Mouse (Mus musculus) limb, embryonic 11.5 days (tissue): Measurements from ENCODE around the gene Maml3. TPM values are rescaled to one million over a fixed set of nuclear protein-coding genes. Genes with fewer than 3 reads are reported as not detected.

Experiments used
- ATAC-seq: fragments of 200-750 bp; cut with Nextera tagmentation; 2 replicates; pipeline ENCODE4 v1.8.0; 2017; ENCODE audit warnings: low read depth; ENCODE audit not compliant: insufficient number of reproducible peaks, low FRiP score, low TSS enrichment
- DNase-seq: peaks from one replicate; pipeline ENCODE4 v3.0.0-alpha.2; 2015; ENCODE audit warnings: low spot score
- H3K27ac ChIP-seq: fragments of 300-500 bp; sonication (generic); replicated peaks from 2 replicates; pipeline ENCODE4 v1.5.1; 2014; ENCODE audit warnings: low read depth, mild to moderate bottlenecking, low read length
- H3K27me3 ChIP-seq: fragments of 300-500 bp; sonication (generic); 2 replicates; pipeline ENCODE4 v1.6.1; 2014; ENCODE audit warnings: mild to moderate bottlenecking, low read length, mixed read lengths; ENCODE audit not compliant: control insufficient read depth, insufficient read depth
- H3K36me3 ChIP-seq: fragments of 300-500 bp; sonication (generic); 2 replicates; pipeline ENCODE4 v1.6.1; 2014; ENCODE audit warnings: mild to moderate bottlenecking, low read length, moderate library complexity, mixed read lengths; ENCODE audit not compliant: control insufficient read depth, insufficient read depth
- H3K4me1 ChIP-seq: fragments of 300-500 bp; sonication (generic); 2 replicates; pipeline ENCODE4 v1.6.1; 2014; ENCODE audit warnings: low read length, mixed read lengths; ENCODE audit not compliant: control insufficient read depth, insufficient read depth
- H3K4me2 ChIP-seq: fragments of 300-500 bp; sonication (generic); 2 replicates; pipeline ENCODE4 v1.6.1; 2014; ENCODE audit warnings: low read depth, mild to moderate bottlenecking, moderate library complexity; ENCODE audit not compliant: severe bottlenecking
- H3K4me3 ChIP-seq: fragments of 300-500 bp; sonication (generic); 2 replicates; pipeline ENCODE4 v1.5.1; 2014; ENCODE audit warnings: low read depth, low read length
- H3K9ac ChIP-seq: fragments of 300-500 bp; sonication (generic); 2 replicates; pipeline ENCODE4 v1.6.1; 2014; ENCODE audit warnings: mild to moderate bottlenecking, low read length
- H3K9me3 ChIP-seq: fragments of 300-500 bp; sonication (generic); 2 replicates; pipeline ENCODE4 v1.6.1; 2016; ENCODE audit warnings: low read length; ENCODE audit not compliant: control insufficient read depth
- WGBS: fragments of 180-500 bp; shearing (Covaris S2); extraction: QIAGEN DNeasy Blood & Tissue Kit; methylation state at CpG from one replicate; pipeline ENCODE4 v1.1.7; 2014; 5-methylcytosine and 5-hydroxymethylcytosine counted together
- polyA plus RNA-seq: library from polyadenylated mRNA; unstranded; fragments of >200 nt; fragmentation: Nextera tagmentation; extraction: Ambion mirVana; gene quantifications from 2 replicates; pipeline ENCODE4 v1.2.1, GENCODE M21; 2014

Gene Maml3
- polyA plus RNA-seq, 1 experiment from 2014 or later: 4.3 TPM

- H3K36me3 ChIP-seq: no peaks in the 10 kb centered on the region
- DNase-seq (no peak), ATAC-seq (no peak)
- no peak overlapping the region for H3K27ac ChIP-seq
- H3K27me3 ChIP-seq: no peaks in the 10 kb centered on the region
- H3K4me1 ChIP-seq: peaks cover 2% of the 10 kb centered on the region; the same call in 1 of the 2 replicates
- H3K9ac ChIP-seq: no peak overlapping the region
- WGBS: 75% methylated on average over 6 of the region's 6 CpGs
- H3K4me3 ChIP-seq: no peak overlapping the region
- no peak overlapping the region for H3K4me2 ChIP-seq
- no peaks in the 10 kb centered on the region for H3K9me3 ChIP-seq
Observed at GRCm38 (mm10) chr3:51869980-51870379, 234.9 kb downstream of the Maml3 start.

GRCm38 (mm10) chr3:51868857-51869256, 236.0 kb downstream of the Maml3 start:
- DNase-seq (no peak), ATAC-seq (no peak)
- WGBS: 62% methylated on average over 5 of the region's 5 CpGs
- Histone ChIP-seq H3K4me1 (peaks cover 2% of the 10 kb centered on the region; the same call in 1 of the 2 replicates), H3K9ac (no peak overlapping the region), H3K9me3 (no peaks in the 10 kb centered on the region), H3K36me3 (no peaks in the 10 kb centered on the region), H3K4me2 (no peak overlapping the region), H3K27me3 (no peaks in the 10 kb centered on the region), H3K4me3 (no peak overlapping the region), H3K27ac (no peak overlapping the region)

- Histone ChIP-seq H3K4me1 (no peaks in the 10 kb centered on the region), H3K9ac (no peak overlapping the region), H3K4me2 (no peak overlapping the region), H3K4me3 (no peak overlapping the region), H3K9me3 (no peaks in the 10 kb centered on the region), H3K27ac (no peak overlapping the region), H3K27me3 (no peaks in the 10 kb centered on the region), H3K36me3 (no peaks in the 10 kb centered on the region)
- ATAC-seq: no peak
- 91% methylated on average over 5 of the region's 5 CpGs for WGBS
- DNase-seq: no peak
Observed at GRCm38 (mm10) chr3:51866446-51866845, 238.4 kb downstream of the Maml3 start.

GRCm38 (mm10) chr3:51861631-51862030, 243.2 kb downstream of the Maml3 start:
- 92% methylated on average over 9 of the region's 9 CpGs for WGBS

GRCm38 (mm10) chr3:51860458-51860857, 244.4 kb downstream of the Maml3 start:
- no peak overlapping the region for H3K4me2 ChIP-seq
- H3K4me3 ChIP-seq: no peak overlapping the region
- WGBS: 84% methylated on average over 7 of the region's 7 CpGs
- peaks cover 6% of the 10 kb centered on the region; the same call in 1 of the 2 replicates for H3K4me1 ChIP-seq
- no peak overlapping the region for H3K27ac ChIP-seq
- no peaks in the 10 kb centered on the region for H3K27me3 ChIP-seq
- no peak overlapping the region for H3K9ac ChIP-seq
- DNase-seq (no peak), ATAC-seq (no peak)
- H3K36me3 ChIP-seq: 0 out of 2 replicates have a peak, but pooled peaks cover 2% of the 10 kb centered on the region
- H3K9me3 ChIP-seq: no peaks in the 10 kb centered on the region

More at GRCm38 (mm10) chr3:51861631-51862030, 243.2 kb downstream of the Maml3 start:
- Histone ChIP-seq H3K4me3 (no peak overlapping the region), H3K4me1 (peaks cover 6% of the 10 kb centered on the region; the same call in 1 of the 2 replicates), H3K36me3 (no peaks in the 10 kb centered on the region), H3K4me2 (no peak overlapping the region), H3K9me3 (no peaks in the 10 kb centered on the region), H3K27me3 (no peaks in the 10 kb centered on the region), H3K9ac (no peak overlapping the region), H3K27ac (no peak overlapping the region)
- no peak for DNase-seq
- ATAC-seq: no peak

- DNase-seq (no peak), ATAC-seq (no peak)
- no peak overlapping the region for H3K9ac ChIP-seq
- H3K9me3 ChIP-seq: no peaks in the 10 kb centered on the region
- H3K4me2 ChIP-seq: no peak overlapping the region
- WGBS: 51% methylated on average over 2 of the region's 2 CpGs
- 0 out of 2 replicates have a peak, but pooled peaks cover 2% of the 10 kb centered on the region for H3K36me3 ChIP-seq
- peaks cover 6% of the 10 kb centered on the region; the same call in 1 of the 2 replicates for H3K4me1 ChIP-seq
- no peaks in the 10 kb centered on the region for H3K27me3 ChIP-seq
- no peak overlapping the region for H3K4me3 ChIP-seq
- no peak overlapping the region for H3K27ac ChIP-seq
Observed at GRCm38 (mm10) chr3:51859208-51859607, 245.7 kb downstream of the Maml3 start.

GRCm38 (mm10) chr3:51854152-51854551, 250.7 kb downstream of the Maml3 start:
- DNase-seq: no peak
- no peak overlapping the region for H3K27ac ChIP-seq
- WGBS: 74% methylated on average over 10 of the region's 10 CpGs

GRCm38 (mm10) chr3:51853610-51854009, 251.3 kb downstream of the Maml3 start:
- H3K4me3 ChIP-seq: no peak overlapping the region
- H3K9ac ChIP-seq: no peak overlapping the region
- WGBS: 89% methylated on average over 7 of the region's 7 CpGs
- H3K27me3 ChIP-seq: no peaks in the 10 kb centered on the region
- 0 out of 2 replicates have a peak, but pooled peaks cover 2% of the 10 kb centered on the region for H3K36me3 ChIP-seq
- no peak for ATAC-seq
- no peak overlapping the region for H3K4me2 ChIP-seq
- no peaks in the 10 kb centered on the region for H3K4me1 ChIP-seq
- no peak for DNase-seq
- no peak overlapping the region for H3K27ac ChIP-seq
- H3K9me3 ChIP-seq: no peaks in the 10 kb centered on the region

More at GRCm38 (mm10) chr3:51854152-51854551, 250.7 kb downstream of the Maml3 start:
- no peak overlapping the region for H3K4me2 ChIP-seq
- H3K27me3 ChIP-seq: no peaks in the 10 kb centered on the region
- H3K4me3 ChIP-seq: no peak overlapping the region
- H3K36me3 ChIP-seq: 0 out of 2 replicates have a peak, but pooled peaks cover 2% of the 10 kb centered on the region
- H3K9ac ChIP-seq: no peak overlapping the region
- no peaks in the 10 kb centered on the region for H3K9me3 ChIP-seq
- ATAC-seq: no peak
- H3K4me1 ChIP-seq: peaks cover 1% of the 10 kb centered on the region; the same call in 1 of the 2 replicates

- no peaks in the 10 kb centered on the region for H3K9me3 ChIP-seq
- WGBS: 77% methylated on average over 3 of the region's 3 CpGs
- no peak overlapping the region for H3K27ac ChIP-seq
- H3K9ac ChIP-seq: no peak overlapping the region
- H3K4me1 ChIP-seq: no peaks in the 10 kb centered on the region
- DNase-seq (no peak), ATAC-seq (no peak)
- H3K4me3 ChIP-seq: no peak overlapping the region
- no peaks in the 10 kb centered on the region for H3K27me3 ChIP-seq
- no peak overlapping the region for H3K4me2 ChIP-seq
- H3K36me3 ChIP-seq: 0 out of 2 replicates have a peak, but pooled peaks cover 2% of the 10 kb centered on the region
Observed at GRCm38 (mm10) chr3:51852692-51853091, 252.2 kb downstream of the Maml3 start.
